Mouse (Mus musculus) adrenal gland (tissue): Measurements from ENCODE around the gene Syndig1.

Experiments
- intact Hi-C: fragments of 180-260 bp; cut with DNase I; formaldehyde crosslinking; loops from one replicate; pipeline ENCODE4 v1.15.1; 2025
- long read RNA-seq, 2 experiments: library from polyadenylated mRNA; unstranded; transcript quantifications; one replicate each; pipeline ENCODE4 v2.0.0; 2020; ENCODE audit warnings: borderline replicate concordance in 1 of 2; ENCODE audit not compliant: insufficient replicate concordance in 1 of 2

The Syndig1 gene
- long read RNA-seq, experiment 1, result 0 reads
- long read RNA-seq, experiment 2, partial matches to known transcripts, result 1 of 2 reads
- long read RNA-seq, experiment 2, other reads (novel, unspliced or antisense), result 1 of 2 reads

DNA sequence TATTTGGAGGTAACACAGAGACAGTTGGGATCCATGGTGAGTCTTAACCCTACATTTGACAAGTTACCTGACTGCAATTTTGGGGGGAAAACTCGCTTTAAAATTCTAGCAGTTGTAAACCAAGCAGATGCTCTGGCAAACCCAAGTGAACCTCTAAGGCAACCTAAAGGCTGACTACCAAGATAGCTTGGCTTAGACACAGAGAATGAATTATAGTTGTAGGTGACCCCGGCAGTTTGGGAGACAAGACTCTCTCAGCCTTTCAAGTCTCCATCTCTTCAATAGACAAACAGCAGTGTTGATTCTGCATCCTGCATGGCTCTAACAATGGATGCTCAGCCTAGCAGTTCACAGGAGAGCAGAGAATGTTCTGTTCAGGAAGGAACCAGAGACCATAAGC is at the start of gene Syndig1:
Gene Syndig1 (plus strand): TSS at position 301 of the 400 bp plus-strand sequence.
- intact Hi-C loops, result no loop called here

DNA sequence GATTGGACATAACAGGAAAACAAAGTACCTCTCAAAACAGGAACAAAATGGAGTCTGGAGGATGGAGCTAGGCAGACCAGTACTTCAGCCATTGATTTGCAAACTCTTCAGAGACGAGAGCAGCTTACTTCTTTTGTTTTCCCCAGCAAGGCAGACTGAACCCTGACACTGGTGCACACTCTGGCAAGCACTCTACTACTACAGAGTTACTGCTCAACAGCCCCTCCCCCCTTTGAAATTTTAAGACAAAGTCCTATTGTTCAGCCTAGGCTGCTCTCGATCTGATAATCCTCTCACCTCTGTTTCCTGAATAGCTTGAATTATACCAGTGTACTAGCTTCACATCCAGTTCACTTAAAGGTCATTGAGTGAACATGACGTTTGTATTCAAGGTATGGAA is 30.4 kb upstream of the Syndig1 start:
- intact Hi-C loops, result no loop called here

DNA sequence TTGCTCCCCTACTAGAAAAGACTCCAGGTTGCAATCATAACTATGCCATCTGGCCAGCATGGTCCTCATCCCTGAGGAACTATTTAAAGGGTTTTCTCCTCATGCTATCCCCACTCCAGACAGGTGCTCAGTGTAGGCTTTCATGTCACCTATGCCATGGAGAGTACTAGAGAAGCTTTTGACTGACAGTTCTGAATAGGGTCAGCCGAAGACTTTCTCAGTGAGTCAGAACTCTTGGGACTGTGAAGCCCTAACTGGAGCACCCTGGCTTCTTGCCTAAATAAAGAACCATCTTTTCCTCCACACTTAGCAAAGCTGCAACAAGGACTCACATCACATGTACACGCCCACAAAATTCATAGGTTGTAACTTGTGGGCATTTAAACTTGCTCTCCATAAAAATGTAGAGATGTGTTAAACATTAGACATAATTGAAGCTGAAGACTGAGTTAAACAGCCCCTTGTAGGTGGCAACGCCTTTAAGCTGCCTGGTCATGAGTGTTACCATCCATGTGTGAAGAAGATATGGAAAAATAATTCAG is 24.3 kb upstream of the Syndig1 start:
- intact Hi-C loops, result no loop called here

DNA sequence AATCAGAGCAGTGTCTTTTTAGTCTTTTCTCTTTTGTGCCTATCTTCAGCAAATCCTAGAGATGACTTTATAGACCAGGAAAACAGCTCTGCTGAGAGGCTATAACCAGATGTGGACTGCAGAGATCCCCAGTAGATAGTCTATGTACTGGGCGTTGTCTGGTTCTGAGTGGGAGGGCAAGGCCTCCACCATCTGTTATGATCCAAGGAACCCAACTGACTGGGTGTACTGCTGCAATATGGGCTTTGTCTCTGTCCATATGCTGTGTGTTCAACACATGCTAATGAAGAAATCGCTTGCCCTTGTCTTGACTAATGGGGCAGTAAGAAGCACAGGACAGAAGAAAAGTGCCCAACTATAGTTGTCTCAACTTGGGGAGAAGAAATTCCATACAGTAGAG is 23.8 kb upstream of the Syndig1 start:
- intact Hi-C loops, result no loop called here

DNA sequence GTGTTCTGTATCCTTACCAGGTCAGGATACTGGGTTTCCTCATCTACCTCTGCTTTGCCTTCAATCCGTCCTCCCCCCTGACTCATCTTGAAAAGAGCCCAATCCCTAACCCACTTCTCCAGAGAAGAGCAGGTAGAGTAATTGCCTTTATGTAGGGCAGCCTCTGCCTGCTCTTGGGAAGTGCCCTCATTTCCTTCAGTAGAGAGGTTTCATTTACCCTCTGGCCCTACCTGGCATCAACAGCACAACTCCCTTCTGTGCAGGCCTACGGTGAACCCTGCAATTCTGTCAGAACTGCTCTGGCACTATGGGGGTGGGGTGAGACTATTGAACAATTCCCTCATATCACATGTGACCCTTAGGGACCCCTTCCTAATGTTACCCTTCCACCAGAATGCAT is 16.1 kb upstream of the Syndig1 start:
- intact Hi-C loops, result no loop called here

DNA sequence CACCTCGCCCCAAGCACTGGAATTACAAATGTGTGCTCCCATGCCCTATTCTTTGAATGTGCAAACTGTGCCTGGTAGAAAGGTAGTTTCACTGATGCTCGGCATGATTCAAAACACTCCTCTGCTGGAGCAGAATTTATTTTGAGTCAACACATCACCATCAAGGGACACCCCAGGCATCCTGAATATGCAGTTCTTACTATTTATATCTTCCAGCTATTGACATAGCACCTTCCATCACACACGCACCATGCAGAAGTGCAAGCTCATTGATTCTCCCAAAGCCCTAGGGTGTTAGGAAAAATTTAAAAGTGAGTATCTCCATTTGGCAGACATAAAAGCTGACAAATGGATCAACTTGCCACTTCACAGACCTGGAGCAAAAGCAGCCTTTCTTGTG is 10.6 kb upstream of the Syndig1 start:
- intact Hi-C loops, result no loop called here

DNA sequence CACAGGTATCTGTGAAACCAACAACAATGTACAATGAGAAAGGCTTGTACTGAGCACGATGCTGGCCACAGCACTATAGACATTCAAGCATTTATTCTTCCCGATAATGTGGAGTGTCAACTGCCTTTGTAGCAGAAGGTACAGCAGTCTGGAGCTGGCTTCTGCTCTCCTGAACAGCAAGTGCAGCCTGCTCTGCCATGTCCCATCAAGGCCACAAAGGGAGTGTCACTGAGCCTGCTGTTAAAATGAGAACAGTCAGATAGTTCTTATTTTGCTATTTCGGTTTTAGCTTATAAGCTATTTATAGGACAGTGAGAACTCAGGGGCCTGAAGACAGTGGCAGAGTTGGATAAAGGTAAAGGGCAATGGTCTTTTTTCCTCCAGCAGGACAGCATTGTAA is 9.3 kb upstream of the Syndig1 start:
- intact Hi-C loops, result no loop called here

DNA sequence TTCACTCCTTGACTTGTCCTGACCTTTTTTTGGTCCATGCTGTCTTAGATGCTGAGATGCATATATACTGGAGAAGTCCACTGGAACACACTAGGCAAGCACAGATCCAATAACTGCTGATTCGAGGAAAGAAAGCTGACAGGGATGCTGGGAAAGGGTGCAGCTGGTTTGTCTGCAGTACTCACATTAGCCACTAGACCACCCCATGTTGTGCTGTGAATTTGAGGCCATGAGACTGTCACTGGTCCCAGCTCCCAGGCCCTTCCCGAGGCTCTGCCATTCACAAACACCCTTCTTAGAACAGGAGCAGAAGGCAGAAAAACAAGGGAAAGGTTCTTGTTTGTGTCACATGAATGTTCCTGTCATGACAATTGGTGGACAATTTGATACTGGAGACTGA is 8.8 kb upstream of the Syndig1 start:
- intact Hi-C loops, result no loop called here

DNA sequence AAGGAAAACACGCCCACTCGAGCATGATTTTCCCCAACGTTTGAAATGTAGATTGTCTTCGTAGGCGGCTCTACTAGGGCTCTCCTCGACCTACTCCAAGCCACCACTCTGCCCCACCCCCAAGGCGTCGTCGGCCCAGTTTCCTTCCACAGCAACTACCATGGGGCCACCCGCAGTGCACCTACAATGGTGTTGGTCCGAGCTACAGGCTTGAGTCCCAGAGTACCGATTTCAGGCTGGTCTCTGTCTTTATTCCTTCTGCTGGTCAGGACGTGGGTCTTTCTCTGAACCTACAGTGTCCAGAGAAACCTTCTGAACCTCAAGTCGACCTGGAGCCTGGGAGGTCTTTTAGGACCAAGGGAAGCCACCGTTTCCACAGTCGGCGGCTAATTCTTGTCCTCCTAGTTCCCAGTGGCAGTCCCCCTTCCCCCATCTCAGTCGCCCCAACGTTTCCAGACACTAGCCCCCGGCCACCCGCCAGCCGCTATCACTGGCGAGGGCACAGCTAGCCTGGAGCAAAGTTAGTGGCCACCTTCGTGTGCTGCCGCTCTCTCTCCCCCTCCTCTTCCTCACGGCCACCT is 1.0 kb downstream of the Syndig1 start:
- intact Hi-C loops, result no loop called here

DNA sequence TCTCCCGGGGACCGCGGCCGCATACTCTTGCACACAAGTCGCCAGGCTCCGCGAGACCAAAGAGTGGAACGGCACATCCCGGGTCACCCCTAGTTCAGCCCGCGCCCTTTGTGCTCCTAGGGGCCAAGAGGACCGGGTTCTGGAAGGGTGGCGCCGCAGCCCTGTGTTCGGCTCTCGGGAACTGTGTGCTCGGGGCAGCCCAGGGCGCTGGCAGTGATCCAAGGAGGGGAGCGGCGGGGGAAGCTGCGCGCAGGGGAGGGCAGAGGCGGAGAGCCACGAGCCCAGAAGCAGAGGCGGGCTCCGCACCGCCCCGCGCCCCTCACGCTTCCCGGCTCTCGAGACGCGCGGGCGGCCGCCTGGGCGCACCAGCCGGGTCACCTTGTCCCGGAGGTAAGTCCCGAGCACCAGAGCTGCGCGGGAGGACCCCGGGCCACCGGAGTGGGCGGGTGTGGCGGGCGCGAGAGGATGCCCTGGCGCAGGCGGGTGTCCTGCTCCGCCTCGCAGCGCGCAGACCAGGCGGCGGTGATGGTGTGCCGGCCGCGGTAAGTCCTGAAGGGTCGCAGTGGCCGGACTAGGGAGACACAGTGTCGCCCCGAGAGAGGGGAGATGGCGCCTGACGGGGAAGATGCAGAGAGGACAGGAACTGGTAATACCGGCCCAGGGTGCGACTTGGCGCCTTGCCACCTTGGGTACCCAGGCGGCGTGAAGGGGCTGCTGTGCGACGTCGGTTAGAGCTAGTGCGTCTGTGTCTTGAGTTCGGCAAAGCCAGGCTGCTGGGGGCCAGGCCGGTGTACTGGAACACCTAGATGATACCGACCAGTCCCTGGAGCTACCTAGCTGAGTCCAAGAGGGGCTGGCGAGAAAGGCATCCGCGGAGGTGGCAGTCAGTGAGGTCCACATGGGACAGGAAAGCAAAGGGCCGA is 1.8 kb downstream of the Syndig1 start, which contains the start of gene C530025M09Rik:
Gene C530025M09Rik (minus strand): TSS at position 678 of the 923 bp plus-strand sequence.
- intact Hi-C loops, result no loop called here

DNA sequence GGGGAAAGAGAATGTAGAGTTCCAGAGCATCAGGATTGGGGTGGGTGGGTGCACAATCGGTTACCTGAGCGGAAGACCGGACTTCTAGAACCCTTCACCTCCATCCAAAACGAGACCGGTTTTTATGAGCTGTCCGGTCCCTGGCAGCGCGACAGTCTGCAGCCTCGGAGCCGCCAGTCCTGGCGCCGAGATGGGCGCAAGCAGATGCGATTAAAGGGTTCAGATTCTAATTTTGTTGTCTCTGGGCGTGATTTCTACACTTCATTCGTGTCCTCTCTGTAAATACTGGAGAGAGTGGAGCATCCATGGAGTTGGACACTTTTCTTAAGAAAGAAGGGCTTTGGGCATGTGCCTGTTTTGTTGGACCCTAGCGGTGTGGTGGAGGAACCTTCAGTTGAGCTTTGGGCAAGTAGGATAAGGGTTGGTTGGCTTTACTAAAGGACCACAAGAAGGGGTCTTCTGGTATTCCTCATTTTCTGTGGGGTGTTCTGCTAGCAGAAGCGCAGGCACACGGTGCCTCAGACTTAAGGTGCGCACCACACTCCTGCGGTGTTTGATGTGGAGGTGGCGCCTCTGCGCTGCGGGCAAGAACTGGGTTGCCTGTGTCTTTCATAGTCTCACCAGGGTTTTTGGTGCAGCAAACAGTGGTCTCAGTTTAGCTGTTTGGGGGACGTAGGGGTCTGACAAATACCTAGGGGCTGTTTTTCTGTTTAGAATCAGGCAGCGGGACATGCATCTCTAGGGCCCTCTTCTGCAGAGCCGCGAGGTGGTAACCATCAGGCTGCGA is 2.6 kb downstream of the Syndig1 start:
- intact Hi-C loops, result no loop called here

DNA sequence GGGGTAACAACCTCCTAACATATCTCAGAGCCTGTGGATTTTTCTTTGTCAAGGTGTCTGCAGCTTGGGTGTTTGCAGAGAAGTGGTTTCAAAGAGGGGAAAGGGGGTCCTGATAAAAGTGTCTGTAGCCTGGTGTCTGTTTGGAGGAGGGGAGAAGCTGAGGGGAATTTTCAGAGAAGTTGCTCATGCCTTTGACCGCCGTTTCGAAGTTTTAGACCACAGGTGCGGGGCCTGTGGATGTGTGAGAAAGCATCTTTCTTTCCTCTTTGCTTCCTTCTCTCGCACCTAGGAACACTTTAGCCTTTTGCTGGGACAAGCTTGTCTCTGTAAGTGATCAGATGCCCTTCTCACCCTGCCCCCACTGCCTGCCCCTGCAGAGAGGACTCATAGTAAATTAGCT is 3.3 kb downstream of the Syndig1 start:
- intact Hi-C loops, result no loop called here

DNA sequence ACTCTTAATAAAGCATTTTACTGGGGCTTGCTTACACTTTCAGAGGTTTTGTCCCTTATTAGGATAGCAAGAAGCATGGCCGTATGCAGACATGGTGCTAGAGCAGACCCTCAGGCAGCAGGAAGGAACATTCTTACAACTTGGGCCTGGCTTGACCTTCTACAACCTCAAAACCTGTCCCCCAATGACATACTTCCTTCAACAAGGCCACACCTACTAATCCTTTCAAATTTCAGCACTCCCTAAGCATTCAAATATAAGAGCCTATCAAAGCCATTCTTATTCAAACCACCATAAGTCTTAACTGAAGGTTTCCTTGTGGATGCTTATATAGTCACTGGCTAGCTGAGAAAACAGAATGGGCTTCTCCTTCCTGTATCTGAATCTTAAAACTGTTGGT is 6.1 kb downstream of the Syndig1 start:
- intact Hi-C loops, result no loop called here

DNA sequence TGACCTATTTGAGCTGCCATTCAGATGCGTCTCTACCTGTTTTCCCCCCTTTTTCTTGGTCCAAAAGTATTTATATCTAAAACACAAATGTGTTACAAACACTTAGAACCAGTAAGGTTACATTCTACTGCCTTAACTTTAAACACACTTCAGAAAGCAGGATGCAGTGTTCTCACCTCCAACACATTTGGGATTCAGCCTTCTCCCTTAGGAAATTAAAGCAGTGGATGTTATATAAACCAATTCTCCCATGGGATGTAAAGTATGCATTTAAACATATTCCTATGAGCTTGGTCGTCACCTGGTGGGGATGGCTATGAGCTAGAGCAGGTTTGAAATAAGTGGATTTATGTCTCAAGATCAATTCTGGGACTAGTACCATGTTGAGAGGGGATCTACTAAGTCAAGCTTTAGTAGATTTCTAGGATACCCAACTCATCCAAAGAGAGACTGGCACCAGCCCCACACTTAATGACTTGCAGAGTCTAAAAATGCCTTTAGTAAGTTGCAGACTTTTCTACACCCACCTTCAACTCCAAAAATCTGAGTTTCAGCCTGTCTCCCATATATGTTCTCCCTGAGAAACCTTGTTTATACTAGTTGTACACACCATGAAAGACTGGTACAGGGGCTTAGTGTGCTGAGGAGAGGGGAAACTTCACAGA is 7.6 kb downstream of the Syndig1 start:
- intact Hi-C loops, result no loop called here

DNA sequence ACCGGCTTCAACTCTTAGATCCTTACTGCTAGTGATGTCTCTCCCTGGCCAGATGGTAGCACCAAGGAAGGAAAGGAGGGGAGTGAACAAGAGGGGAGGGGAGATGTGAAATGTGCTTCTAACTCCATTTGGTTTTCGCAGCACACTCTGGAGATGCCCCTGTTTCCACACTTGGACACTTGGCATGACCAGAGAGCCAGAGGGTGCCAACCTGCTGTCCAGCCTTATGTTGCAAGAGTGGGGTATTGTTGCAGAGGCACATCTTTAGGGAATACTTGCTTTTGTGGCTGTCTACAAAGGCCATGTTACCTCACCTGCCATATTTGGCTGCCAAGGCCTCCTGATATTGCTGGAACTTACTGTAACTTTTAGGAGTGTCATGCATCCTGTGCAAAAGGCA is 10.7 kb downstream of the Syndig1 start:
- intact Hi-C loops, result no loop called here

DNA sequence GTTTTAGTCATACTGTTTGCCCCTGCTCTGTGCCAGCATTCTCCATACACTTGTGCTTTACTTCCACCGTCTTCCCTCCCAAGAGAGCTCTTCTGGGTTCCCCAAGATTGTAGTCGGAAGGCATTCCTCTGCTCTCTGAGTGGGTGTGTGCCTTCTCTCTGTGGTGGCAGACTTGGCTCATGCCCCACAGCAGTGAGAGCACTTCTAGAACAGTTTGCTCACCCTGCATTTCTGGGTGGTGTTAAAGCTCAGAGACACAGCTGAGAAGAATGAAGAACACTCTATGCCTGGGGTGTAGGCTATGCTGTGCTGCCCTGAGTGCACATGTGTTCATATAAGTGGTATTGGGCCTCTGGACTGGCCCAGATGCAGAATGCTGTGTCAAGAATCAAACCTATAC is 15.6 kb downstream of the Syndig1 start:
- intact Hi-C loops, result no loop called here

DNA sequence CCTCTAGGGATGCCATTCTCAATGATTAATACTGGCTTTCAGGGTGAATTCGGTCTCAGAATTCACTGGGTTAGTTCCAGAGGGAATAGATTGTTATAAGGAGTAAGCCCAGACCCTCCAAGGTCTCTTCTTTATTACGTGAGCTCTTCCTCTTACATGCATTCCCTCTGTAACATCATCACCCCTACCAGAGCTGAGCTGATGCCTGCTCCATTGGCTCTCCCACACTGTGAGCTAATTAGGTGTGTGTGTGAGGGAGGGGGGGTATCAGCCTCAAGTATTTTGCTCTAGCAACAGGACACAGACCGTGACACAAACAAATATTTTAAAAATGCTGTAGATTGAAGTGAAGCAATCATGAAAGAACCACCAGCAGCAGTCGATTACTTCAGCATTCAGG is 19.8 kb downstream of the Syndig1 start:
- intact Hi-C loops, result no loop called here

DNA sequence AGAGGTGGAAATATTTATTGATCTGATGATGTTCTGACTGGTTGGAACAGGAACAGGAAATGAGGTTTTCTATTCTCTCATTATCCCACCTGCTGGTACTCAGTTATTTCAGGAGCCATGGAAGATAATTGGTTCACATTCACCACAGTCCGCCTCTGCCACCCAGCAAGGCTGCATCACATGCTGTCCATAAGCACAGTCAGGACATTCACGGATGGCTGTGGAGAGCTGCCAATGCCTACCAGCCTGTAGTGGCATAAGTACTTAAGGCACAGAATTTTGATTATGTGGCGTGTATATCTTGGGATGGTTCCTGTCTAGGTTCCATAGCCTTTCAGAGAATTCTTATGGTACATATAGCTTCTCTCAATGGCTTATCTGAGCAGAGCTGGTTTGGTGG is 32.0 kb downstream of the Syndig1 start:
- intact Hi-C loops, result no loop called here

DNA sequence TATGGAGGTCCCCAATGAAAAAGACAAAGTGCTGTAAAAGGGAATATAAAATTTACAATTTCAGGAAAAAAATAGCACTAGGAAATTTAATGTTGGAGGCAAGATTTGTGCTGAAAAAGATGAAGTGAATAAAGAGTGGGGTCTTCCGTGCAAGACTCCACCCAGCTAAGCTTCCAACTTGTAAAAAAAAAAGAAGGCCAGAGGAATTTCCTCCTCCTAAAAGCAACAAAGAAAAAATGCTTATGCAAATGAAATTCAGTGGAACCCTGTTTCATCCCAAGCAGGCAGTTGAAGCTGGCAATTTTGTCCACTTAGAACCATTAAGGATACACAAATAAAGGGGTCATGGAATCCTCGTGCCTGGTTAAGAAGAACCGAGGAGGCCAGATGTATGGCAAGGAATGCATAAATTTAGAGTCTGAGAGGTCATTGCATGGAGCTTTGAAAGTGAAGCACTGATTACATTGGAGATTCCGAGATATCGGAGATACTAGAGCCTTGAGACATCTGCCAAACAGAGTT is 37.0 kb downstream of the Syndig1 start:
- intact Hi-C loops, result no loop called here

DNA sequence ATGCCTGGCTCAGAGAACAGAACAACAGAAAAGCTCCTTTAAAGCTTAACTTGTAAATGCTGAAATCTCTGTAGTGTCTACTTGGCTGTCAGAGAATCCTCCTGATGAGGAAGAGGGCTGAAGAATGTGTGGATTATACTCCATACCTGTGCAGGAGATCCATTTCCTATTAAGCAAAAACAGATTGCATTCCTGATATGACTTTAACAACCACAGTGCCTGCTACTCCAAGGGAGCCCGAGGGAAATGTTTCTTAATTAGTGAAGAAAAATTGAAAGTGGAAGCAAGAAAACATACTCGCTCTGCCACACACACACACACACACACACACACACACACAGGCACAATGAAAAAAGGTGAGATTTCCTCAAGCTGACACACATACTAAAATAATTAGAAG is 41.5 kb downstream of the Syndig1 start:
- intact Hi-C loops, result no loop called here

DNA sequence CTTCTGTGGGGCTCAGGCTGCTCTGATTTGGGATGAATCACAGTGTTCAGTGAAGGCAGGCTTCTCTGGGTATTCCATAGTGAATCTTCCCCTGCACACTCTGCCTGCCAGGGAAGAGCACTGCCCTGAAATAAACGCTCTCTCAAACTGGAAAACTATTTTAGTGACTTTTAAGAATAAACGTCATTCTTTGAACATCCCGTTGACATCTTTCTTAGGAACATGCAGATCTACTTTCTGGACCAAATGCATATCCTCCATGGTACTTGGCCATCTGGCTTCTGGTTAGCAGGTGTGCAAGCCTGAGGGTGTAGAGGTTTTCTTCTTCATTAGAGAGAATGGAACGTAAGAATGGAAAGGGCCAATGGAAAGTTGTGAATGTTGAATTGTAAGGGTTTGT is 43.5 kb downstream of the Syndig1 start:
- intact Hi-C loops, result no loop called here
